In genomic region chr7:141468164-141468521, GRCm38 (mm10) we compare ENCODE assay signal across 8 mouse cellular contexts. TPM values are rescaled to one million over a fixed set of nuclear protein-coding genes. Genes with fewer than 3 reads are reported as not detected.
DNase-seq lines count a peak whose midpoint lies in the region; ATAC-seq and TF ChIP-seq lines count a peak whose summit lies in the region.

No protein-coding gene starts in this region.

- no peaks in the 10 kb centered on the region; the same call in 1 of the 2 replicates for H3K36me3 ChIP-seq in heart, adult 2 months (ENCODE audit: control insufficient read depth, insufficient read depth, low read length)
- peaks cover 29% of the 10 kb centered on the region for H3K36me3 ChIP-seq in ES-E14 (ENCODE audit: control insufficient read depth, insufficient read depth, low read length, poor library complexity, severe bottlenecking)
- H3K36me3 ChIP-seq in forebrain, embryonic 13.5 days (ENCODE audit: poor library complexity, severe bottlenecking) = peaks cover 36% of the 10 kb centered on the region
- H3K36me3 ChIP-seq in liver, embryonic 11.5 days (ENCODE audit: control insufficient read depth, insufficient read depth, low read length) = peaks cover 23% of the 10 kb centered on the region
- peaks cover 14% of the 10 kb centered on the region for H3K36me3 ChIP-seq in stomach, embryonic 16.5 days (ENCODE audit: control insufficient read depth, insufficient read depth, low read length)

- in situ Hi-C loops in ES-E14 (cut with MboI; ENCODE audit: low sequenced_read_pairs in 2 of 2, unreplicated experiment in 2 of 2) = no loop called here

- no peak for TF ChIP-seq POLR2A in heart, adult 2 months (IDR thresholded peaks at IDR 0.05; ENCODE audit: insufficient read depth, low read depth, low read length)

- H3K9ac ChIP-seq in heart, adult 2 months (ENCODE audit: low read depth, low read length) = peak overlapping the region; percentile 75
- peak overlapping the region; percentile 79; the same call in 1 of the 2 replicates for H3K9ac ChIP-seq in ES-E14 (ENCODE audit: insufficient read depth, low read depth, low read length, poor library complexity, severe bottlenecking)
- peak overlapping the region; percentile 76 for H3K9ac ChIP-seq in forebrain, embryonic 13.5 days
- H3K9ac ChIP-seq in liver, embryonic 11.5 days (ENCODE audit: low read depth, low read length) = peak overlapping the region; percentile 85
- peak overlapping the region; percentile 90 for H3K9ac ChIP-seq in stomach, embryonic 16.5 days (ENCODE audit: low read length)

- H3K27me3 ChIP-seq in heart, adult 2 months (ENCODE audit: control insufficient read depth, insufficient read depth, low read length) = no peaks in the 10 kb centered on the region
- peaks cover 40% of the 10 kb centered on the region for H3K27me3 ChIP-seq in forebrain, embryonic 13.5 days
- peaks cover 26% of the 10 kb centered on the region for H3K27me3 ChIP-seq in liver, embryonic 11.5 days (replicated peaks; ENCODE audit: control insufficient read depth, insufficient read depth, low read length)
- peaks cover 12% of the 10 kb centered on the region; the same call in 1 of the 2 replicates for H3K27me3 ChIP-seq in stomach, embryonic 16.5 days (ENCODE audit: control insufficient read depth, insufficient read depth, low read length)

- peak in 1 of 2 experiments; percentile 58 for DNase-seq in heart, adult 2 months
- DNase-seq in heart, postnatal 36 days = no peak
- no peak for DNase-seq in ES-E14 (ENCODE audit: low read depth, low spot score)
- no peak for DNase-seq in liver, embryonic 11.5 days (ENCODE audit: low spot score)
- DNase-seq in left cerebral cortex, adult 18-20 months (ENCODE audit: low spot score in 2 of 2) = no peak
- DNase-seq in urinary bladder, adult 2 months (ENCODE audit: low spot score) = no peak

- H3K4me1 ChIP-seq in heart, adult 2 months (ENCODE audit: control insufficient read depth, insufficient read depth, low read length) = peaks cover 19% of the 10 kb centered on the region
- H3K4me1 ChIP-seq in ES-E14 (ENCODE audit: control insufficient read depth in 2 of 2, insufficient read depth in 2 of 2, low read length in 2 of 2, poor library complexity in 1 of 2) = peaks cover 3 to 42% of the 10 kb centered on the region in 2 experiments; a peak in 3 of 4 replicates
- peaks cover 43% of the 10 kb centered on the region for H3K4me1 ChIP-seq in forebrain, embryonic 13.5 days
- peaks cover 39% of the 10 kb centered on the region for H3K4me1 ChIP-seq in liver, embryonic 11.5 days (replicated peaks; ENCODE audit: control insufficient read depth, insufficient read depth, low read length)
- peaks cover 42% of the 10 kb centered on the region for H3K4me1 ChIP-seq in stomach, embryonic 16.5 days (ENCODE audit: control insufficient read depth, insufficient read depth, low read length)

- H3K27ac ChIP-seq in heart, adult 2 months = peak overlapping the region; percentile 98
- H3K27ac ChIP-seq in ES-E14 (ENCODE audit: insufficient read depth, low read depth, low read length, poor library complexity, severe bottlenecking) = no peak overlapping the region; the same call in 1 of the 2 replicates
- peak overlapping the region; percentile 85 for H3K27ac ChIP-seq in forebrain, embryonic 13.5 days
- H3K27ac ChIP-seq in liver, embryonic 11.5 days (ENCODE audit: low read depth, low read length) = peak overlapping the region; percentile 72
- H3K27ac ChIP-seq in stomach, embryonic 16.5 days (ENCODE audit: low read length) = peak overlapping the region; percentile 94

- WGBS in heart, adult 2 months = 3% methylated on average over 5 of the region's 5 CpGs
- 24% methylated on average over 5 of the region's 5 CpGs for WGBS in forebrain, embryonic 13.5 days
- WGBS in liver, embryonic 11.5 days = 20% methylated on average over 5 of the region's 5 CpGs
- 7% methylated on average over 5 of the region's 5 CpGs for whole genome bisulfite sequencing in stomach, embryonic 16.5 days

- H3K79me2 ChIP-seq in heart, adult 2 months (replicated peaks; ENCODE audit: control insufficient read depth, insufficient read depth, low read length) = no peaks in the 10 kb centered on the region; the same call in 1 of the 2 replicates

- peak overlapping the region; percentile 73 for H3K4me2 ChIP-seq in forebrain, embryonic 13.5 days
- peak overlapping the region; percentile 88 for H3K4me2 ChIP-seq in liver, embryonic 11.5 days
- H3K4me2 ChIP-seq in stomach, embryonic 16.5 days (ENCODE audit: low read depth, low read length) = peak overlapping the region; percentile 83

- TF ChIP-seq EP300 in heart, adult 2 months (IDR thresholded peaks at IDR 0.05; ENCODE audit: insufficient read depth, low read depth, low read length) = no peak

- TF ChIP-seq CTCF in heart, adult 2 months (IDR thresholded peaks at IDR 0.05) = no peak

- intact Hi-C loops in heart, adult 2 months (cut with DNase I) = no loop called here
- intact Hi-C loops in heart, postnatal 36 days (cut with DNase I) = loop anchor here (10.0 kb wide), 1 partner anchor 523 kb away; the partner anchor contains the start of gene Pgghg

- H3K4me3 ChIP-seq in heart, adult 2 months = peak overlapping the region; percentile 82
- peak overlapping the region; percentile 75 to 89 for H3K4me3 ChIP-seq in ES-E14 (ENCODE audit: insufficient read depth in 1 of 2, low read depth in 1 of 2, low read length in 2 of 2, poor library complexity in 1 of 2, severe bottlenecking in 1 of 2)
- H3K4me3 ChIP-seq in forebrain, embryonic 13.5 days = peak overlapping the region; percentile 64
- H3K4me3 ChIP-seq in liver, embryonic 11.5 days (ENCODE audit: low read depth, low read length) = peak overlapping the region; percentile 78
- peak overlapping the region; percentile 87 for H3K4me3 ChIP-seq in stomach, embryonic 16.5 days (replicated peaks; ENCODE audit: low read length)

- H3K9me3 ChIP-seq in ES-E14 (ENCODE audit: control insufficient read depth, insufficient read depth, low read depth, low read length) = no peaks in the 10 kb centered on the region
- no peaks in the 10 kb centered on the region for H3K9me3 ChIP-seq in forebrain, embryonic 13.5 days (replicated peaks)
- no peaks in the 10 kb centered on the region for H3K9me3 ChIP-seq in liver, embryonic 11.5 days (ENCODE audit: control insufficient read depth, low read length)
- no peaks in the 10 kb centered on the region for H3K9me3 ChIP-seq in stomach, embryonic 16.5 days (replicated peaks; ENCODE audit: control insufficient read depth, low read length)

- ATAC-seq in forebrain, embryonic 13.5 days = no peak
- no peak for ATAC-seq in liver, embryonic 11.5 days (replicated peaks; ENCODE audit: low FRiP score)
- no peak for ATAC-seq in stomach, embryonic 16.5 days (ENCODE audit: insufficient read depth, low FRiP score)

RNA-seq across cellular contexts. Expression of gene Cd151, which starts 1.0 kb away (rescaled TPM):
- 100 to 1,000 TPM; 272 to 334 TPM for total RNA-seq in heart, adult 2 months (2021)
- 395 and 491 TPM in 2 replicates for polyA plus RNA-seq in heart, adult 2 months (2012; rRNA removed)
- 100 to 1,000 TPM; 299 to 300 TPM for total RNA-seq in heart, postnatal 36 days (2021)
- 238 and 257 TPM in 2 replicates for total RNA-seq in ES-E14 (2012; rRNA removed)
- 12.0 and 14.3 TPM in 2 replicates for polyA plus RNA-seq in forebrain, embryonic 13.5 days (2015; fragmentation: Nextera tagmentation; extraction: Ambion mirVana)
- 20.6 and 22.3 TPM in 2 replicates for polyA plus RNA-seq in liver, embryonic 11.5 days (2014; fragmentation: Nextera tagmentation; extraction: Ambion mirVana)
- 39.1 and 40.3 TPM in 2 replicates for polyA plus RNA-seq in stomach, embryonic 16.5 days (2015; fragmentation: Nextera tagmentation; extraction: Ambion mirVana)
- 10 to 100 TPM; 28.9 to 29.1 TPM for total RNA-seq in left cerebral cortex, adult 18-20 months (2021)
- polyA plus RNA-seq in urinary bladder, adult 2 months (2012; rRNA removed) = 280 and 288 TPM in 2 replicates

RNA-seq across cellular contexts. Expression of gene Polr2l, which starts 6.8 kb away (rescaled TPM):
- 10 to 100 TPM; 71.7 to 82.8 TPM for total RNA-seq in heart, adult 2 months (2021)
- polyA plus RNA-seq in heart, adult 2 months (2012; rRNA removed) = 62.6 and 64.4 TPM in 2 replicates
- total RNA-seq in heart, postnatal 36 days (2021) = 10 to 100 TPM; 76.0 to 83.7 TPM
- total RNA-seq in ES-E14 (2012; rRNA removed) = 110 and 120 TPM in 2 replicates
- 76.5 and 89.5 TPM in 2 replicates for polyA plus RNA-seq in forebrain, embryonic 13.5 days (2015; fragmentation: Nextera tagmentation; extraction: Ambion mirVana)
- polyA plus RNA-seq in liver, embryonic 11.5 days (2014; fragmentation: Nextera tagmentation; extraction: Ambion mirVana) = 95.3 and 104 TPM in 2 replicates
- polyA plus RNA-seq in stomach, embryonic 16.5 days (2015; fragmentation: Nextera tagmentation; extraction: Ambion mirVana) = 62.4 and 63.1 TPM in 2 replicates
- total RNA-seq in left cerebral cortex, adult 18-20 months (2021) = 10 to 100 TPM; 36.6 to 41.6 TPM
- polyA plus RNA-seq in urinary bladder, adult 2 months (2012; rRNA removed) = 41.8 and 48.1 TPM in 2 replicates

RNA-seq across cellular contexts. Expression of gene Tspan4, which starts 6.9 kb away (rescaled TPM):
- 10 to 100 TPM; 17.1 to 40.0 TPM for total RNA-seq in heart, adult 2 months (2021)
- polyA plus RNA-seq in heart, adult 2 months (2012; rRNA removed) = 61.9 and 77.5 TPM in 2 replicates
- total RNA-seq in heart, postnatal 36 days (2021) = 10 to 100 TPM; 27.3 to 44.1 TPM
- 75.9 and 98.8 TPM in 2 replicates for total RNA-seq in ES-E14 (2012; rRNA removed)
- polyA plus RNA-seq in forebrain, embryonic 13.5 days (2015; fragmentation: Nextera tagmentation; extraction: Ambion mirVana) = 18.0 and 20.0 TPM in 2 replicates
- polyA plus RNA-seq in liver, embryonic 11.5 days (2014; fragmentation: Nextera tagmentation; extraction: Ambion mirVana) = 77.9 and 78.2 TPM in 2 replicates
- 67.4 and 69.6 TPM in 2 replicates for polyA plus RNA-seq in stomach, embryonic 16.5 days (2015; fragmentation: Nextera tagmentation; extraction: Ambion mirVana)
- 10 to 100 TPM; 10.3 to 11.6 TPM for total RNA-seq in left cerebral cortex, adult 18-20 months (2021)
- polyA plus RNA-seq in urinary bladder, adult 2 months (2012; rRNA removed) = 161 and 196 TPM in 2 replicates

RNA-seq across cellular contexts. Expression of gene Cracr2b, which starts 7.2 kb away (rescaled TPM):
- total RNA-seq in heart, adult 2 months (2021) = 10 to 100 TPM; 15.4 to 19.4 TPM
- polyA plus RNA-seq in heart, adult 2 months (2012; rRNA removed) = 23.8 and 35.0 TPM in 2 replicates
- total RNA-seq in heart, postnatal 36 days (2021) = 10 to 100 TPM; 24.1 to 24.2 TPM
- 5.8 and 11.7 TPM in 2 replicates for total RNA-seq in ES-E14 (2012; rRNA removed)
- 3.2 and 6.0 TPM in 2 replicates for polyA plus RNA-seq in forebrain, embryonic 13.5 days (2015; fragmentation: Nextera tagmentation; extraction: Ambion mirVana)
- 4.3 and 7.2 TPM in 2 replicates for polyA plus RNA-seq in liver, embryonic 11.5 days (2014; fragmentation: Nextera tagmentation; extraction: Ambion mirVana)
- polyA plus RNA-seq in stomach, embryonic 16.5 days (2015; fragmentation: Nextera tagmentation; extraction: Ambion mirVana) = 21.4 and 25.3 TPM in 2 replicates
- total RNA-seq in left cerebral cortex, adult 18-20 months (2021) = 1 to 10 TPM; 3.7 to 4.5 TPM
- polyA plus RNA-seq in urinary bladder, adult 2 months (2012; rRNA removed) = 24.0 and 25.8 TPM in 2 replicates

RNA-seq across cellular contexts. Expression of gene Pnpla2, which starts 13.1 kb away (rescaled TPM):
- 100 to 1,000 TPM; 398 to 572 TPM for total RNA-seq in heart, adult 2 months (2021)
- 597 and 669 TPM in 2 replicates for polyA plus RNA-seq in heart, adult 2 months (2012; rRNA removed)
- 100 to 1,000 TPM; 552 to 604 TPM for total RNA-seq in heart, postnatal 36 days (2021)
- 10.7 and 12.7 TPM in 2 replicates for total RNA-seq in ES-E14 (2012; rRNA removed)
- 19.5 and 21.0 TPM in 2 replicates for polyA plus RNA-seq in forebrain, embryonic 13.5 days (2015; fragmentation: Nextera tagmentation; extraction: Ambion mirVana)
- polyA plus RNA-seq in liver, embryonic 11.5 days (2014; fragmentation: Nextera tagmentation; extraction: Ambion mirVana) = 23.4 and 23.7 TPM in 2 replicates
- 34.0 and 38.5 TPM in 2 replicates for polyA plus RNA-seq in stomach, embryonic 16.5 days (2015; fragmentation: Nextera tagmentation; extraction: Ambion mirVana)
- total RNA-seq in left cerebral cortex, adult 18-20 months (2021) = 10 to 100 TPM; 23.6 to 24.8 TPM
- 108 and 133 TPM in 2 replicates for polyA plus RNA-seq in urinary bladder, adult 2 months (2012; rRNA removed)
